Mouse (Mus musculus): ENCODE results near the gene Sh3bgrl2. TPM values are rescaled to one million over a fixed set of nuclear protein-coding genes. Genes with fewer than 3 reads are reported as not detected.

Sh3bgrl2 gene
- polyA plus RNA-seq, 1 experiment from 2014 or later, result 27.4 TPM

DNA sequence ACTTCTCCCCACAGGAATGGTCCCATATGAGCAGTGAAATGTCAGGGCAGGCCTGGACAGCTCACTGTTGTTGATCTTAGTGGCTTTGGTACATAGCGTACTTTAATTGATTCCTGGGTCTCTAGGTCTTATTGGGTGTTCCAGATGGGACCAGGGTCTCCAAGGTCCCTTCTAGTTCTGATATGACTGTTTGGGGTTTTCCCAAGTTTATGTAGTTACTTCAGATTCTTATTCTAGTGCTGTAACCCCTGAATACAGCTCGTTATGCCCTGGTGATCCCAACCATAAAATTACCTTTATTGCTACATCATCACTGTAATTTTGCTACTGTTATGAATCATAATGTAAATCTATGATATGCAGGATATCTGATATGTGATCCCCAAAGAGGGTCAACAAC is 98.1 kb downstream of the Sh3bgrl2 start:
- Histone ChIP-seq H3K27ac (no peak overlapping the region), H3K9me3 (no peaks in the 10 kb centered on the region), H3K27me3 (replicated peaks) (no peaks in the 10 kb centered on the region), H3K4me2 (no peak overlapping the region), H3K36me3 (no peaks in the 10 kb centered on the region), H3K9ac (no peak overlapping the region), H3K4me3 (replicated peaks) (no peak overlapping the region), H3K4me1 (no peaks in the 10 kb centered on the region)
- ATAC-seq (ENCODE audit: insufficient read depth, low FRiP score, low read depth), result no peak
- 87% methylated on average over 2 of the region's 2 CpGs for WGBS

DNA sequence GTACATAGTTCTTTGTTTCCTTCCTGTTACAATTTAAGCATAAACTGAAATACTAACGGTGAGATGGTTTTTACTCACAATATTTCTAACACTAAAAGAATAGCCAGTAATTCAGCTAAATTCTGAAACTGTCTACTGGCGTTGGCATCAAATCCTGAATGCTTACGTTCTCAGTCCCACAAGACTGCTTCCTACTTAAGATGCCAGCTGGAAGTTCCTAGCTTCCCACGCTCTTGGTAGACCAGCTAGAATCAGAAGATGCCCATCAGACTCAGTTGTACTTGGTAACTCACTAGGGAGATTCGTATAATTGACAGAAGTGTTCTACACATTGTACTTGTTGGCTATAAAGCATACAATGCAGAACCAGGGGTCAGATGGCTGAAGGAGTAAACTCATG is 98.6 kb downstream of the Sh3bgrl2 start:
- no peak for ATAC-seq (ENCODE audit: insufficient read depth, low FRiP score, low read depth)
- Histone ChIP-seq H3K4me1 (no peaks in the 10 kb centered on the region), H3K27ac (no peak overlapping the region), H3K4me3 (replicated peaks) (no peak overlapping the region), H3K27me3 (replicated peaks) (no peaks in the 10 kb centered on the region), H3K4me2 (no peak overlapping the region), H3K9me3 (no peaks in the 10 kb centered on the region), H3K9ac (no peak overlapping the region), H3K36me3 (no peaks in the 10 kb centered on the region)
- 89% methylated on average over 5 of the region's 5 CpGs for WGBS

GRCm38 (mm10) chr9:83647919-83648705 is 100.0 kb downstream of the Sh3bgrl2 start:
- Histone ChIP-seq H3K4me3 (replicated peaks) (no peak overlapping the region), H3K36me3 (no peaks in the 10 kb centered on the region), H3K27ac (no peak overlapping the region), H3K27me3 (replicated peaks) (no peaks in the 10 kb centered on the region), H3K4me1 (no peaks in the 10 kb centered on the region), H3K9ac (no peak overlapping the region), H3K4me2 (no peak overlapping the region), H3K9me3 (no peaks in the 10 kb centered on the region)
- WGBS, result 19% methylated on average over 7 of the region's 7 CpGs
- ATAC-seq (ENCODE audit: insufficient read depth, low FRiP score, low read depth), result no peak

DNA sequence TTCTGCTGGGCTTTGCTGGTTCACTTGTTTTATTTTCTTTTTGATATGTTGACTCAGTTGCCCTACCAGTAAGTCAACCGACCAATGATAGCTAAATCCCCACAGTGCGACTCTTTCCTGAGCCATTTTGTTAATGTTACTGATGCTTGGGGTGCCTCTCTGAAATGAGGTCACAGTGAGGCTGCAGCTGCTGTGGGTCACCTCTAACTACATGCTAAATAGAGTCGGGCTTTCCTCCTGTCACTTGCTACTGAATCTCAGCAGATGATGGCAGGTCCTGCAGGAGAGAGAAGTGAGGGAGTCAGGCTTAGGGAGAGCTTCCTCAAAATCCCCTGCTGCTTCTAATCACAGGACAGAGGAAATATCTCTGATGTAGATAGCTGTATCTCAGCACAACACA is 100.6 kb downstream of the Sh3bgrl2 start:
- 35% methylated on average over 3 of the region's 3 CpGs for whole genome bisulfite sequencing
- no peak for ATAC-seq (ENCODE audit: insufficient read depth, low FRiP score, low read depth)

GRCm38 (mm10) chr9:83652015-83652414 is 103.9 kb downstream of the Sh3bgrl2 start:
- WGBS, result 77% methylated on average over 13 of the region's 13 CpGs
- Histone ChIP-seq H3K4me1 (no peaks in the 10 kb centered on the region), H3K4me3 (replicated peaks) (no peak overlapping the region)

More for the DNA sequence above, 100.6 kb downstream of the Sh3bgrl2 start:
- H3K4me3 ChIP-seq (replicated peaks), result no peak overlapping the region
- no peaks in the 10 kb centered on the region for H3K27me3 ChIP-seq (replicated peaks)
- no peaks in the 10 kb centered on the region for H3K36me3 ChIP-seq
- no peaks in the 10 kb centered on the region for H3K9me3 ChIP-seq
- no peaks in the 10 kb centered on the region for H3K4me1 ChIP-seq
- H3K4me2 ChIP-seq, result no peak overlapping the region
- H3K27ac ChIP-seq, result no peak overlapping the region
- H3K9ac ChIP-seq, result no peak overlapping the region

GRCm38 (mm10) chr9:83652590-83653172 is 104.6 kb downstream of the Sh3bgrl2 start:
- WGBS, result 38% methylated on average over 15 of the region's 15 CpGs

More at GRCm38 (mm10) chr9:83652015-83652414, 103.9 kb downstream of the Sh3bgrl2 start:
- H3K27ac ChIP-seq, result no peak overlapping the region
- no peak for ATAC-seq (ENCODE audit: insufficient read depth, low FRiP score, low read depth)
- H3K36me3 ChIP-seq, result no peaks in the 10 kb centered on the region
- H3K9me3 ChIP-seq, result no peaks in the 10 kb centered on the region
- H3K4me2 ChIP-seq, result no peak overlapping the region
- no peaks in the 10 kb centered on the region for H3K27me3 ChIP-seq (replicated peaks)
- no peak overlapping the region for H3K9ac ChIP-seq

DNA sequence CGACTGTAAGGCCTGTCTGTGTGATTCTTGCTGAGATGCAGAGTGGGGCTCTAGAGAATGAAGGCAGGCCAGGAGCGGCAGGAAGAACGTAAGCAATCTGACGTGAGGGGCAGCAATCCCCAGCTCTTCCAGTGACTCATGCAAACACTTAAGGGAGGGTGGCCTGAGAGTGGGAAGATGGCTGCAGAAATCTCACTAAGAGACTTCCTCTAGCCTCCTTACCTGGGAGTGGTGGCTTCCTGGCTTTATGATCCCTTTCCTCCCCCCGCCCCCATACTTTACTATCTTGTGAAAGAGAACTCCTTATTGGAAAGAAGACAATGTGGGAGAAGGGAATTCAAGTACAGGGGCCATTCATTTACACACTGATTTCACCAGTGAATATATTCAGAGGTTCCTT is 106.5 kb downstream of the Sh3bgrl2 start:
- Histone ChIP-seq H3K36me3 (no peaks in the 10 kb centered on the region), H3K27ac (no peak overlapping the region), H3K9ac (no peak overlapping the region), H3K4me1 (no peaks in the 10 kb centered on the region), H3K4me3 (replicated peaks) (no peak overlapping the region), H3K27me3 (replicated peaks) (no peaks in the 10 kb centered on the region), H3K4me2 (no peak overlapping the region), H3K9me3 (no peaks in the 10 kb centered on the region)
- WGBS, result 53% methylated on average over 5 of the region's 5 CpGs
- no peak for ATAC-seq (ENCODE audit: insufficient read depth, low FRiP score, low read depth)

More at GRCm38 (mm10) chr9:83652590-83653172, 104.6 kb downstream of the Sh3bgrl2 start:
- no peaks in the 10 kb centered on the region for H3K27me3 ChIP-seq (replicated peaks)
- H3K4me2 ChIP-seq, result no peak overlapping the region
- H3K4me1 ChIP-seq, result no peaks in the 10 kb centered on the region
- H3K4me3 ChIP-seq (replicated peaks), result no peak overlapping the region
- no peak for ATAC-seq (ENCODE audit: insufficient read depth, low FRiP score, low read depth)
- no peak overlapping the region for H3K9ac ChIP-seq
- no peaks in the 10 kb centered on the region for H3K36me3 ChIP-seq
- no peaks in the 10 kb centered on the region for H3K9me3 ChIP-seq
- no peak overlapping the region for H3K27ac ChIP-seq

GRCm38 (mm10) chr9:83656960-83657651 is 109.0 kb downstream of the Sh3bgrl2 start:
- no peaks in the 10 kb centered on the region for H3K9me3 ChIP-seq
- H3K27ac ChIP-seq, result 0 out of 2 replicates have a peak overlapping the region, but pooled peaks have one; percentile 37
- H3K4me2 ChIP-seq, result 0 out of 2 replicates have a peak overlapping the region, but pooled peaks have one; percentile 12
- 12% methylated on average over 8 of the region's 8 CpGs for WGBS
- H3K4me3 ChIP-seq (replicated peaks), result no peak overlapping the region
- no peak overlapping the region for H3K9ac ChIP-seq
- no peaks in the 10 kb centered on the region for H3K27me3 ChIP-seq (replicated peaks)
- H3K4me1 ChIP-seq, result no peaks in the 10 kb centered on the region
- no peak for ATAC-seq (ENCODE audit: insufficient read depth, low FRiP score, low read depth)
- no peaks in the 10 kb centered on the region for H3K36me3 ChIP-seq

- H3K4me1 ChIP-seq, result no peaks in the 10 kb centered on the region
- H3K9me3 ChIP-seq, result no peaks in the 10 kb centered on the region
- 34% methylated on average over 6 of the region's 6 CpGs for WGBS
- H3K36me3 ChIP-seq, result no peaks in the 10 kb centered on the region
- no peak for ATAC-seq (ENCODE audit: insufficient read depth, low FRiP score, low read depth)
- no peaks in the 10 kb centered on the region for H3K27me3 ChIP-seq (replicated peaks)
- 0 out of 2 replicates have a peak overlapping the region, but pooled peaks have one; percentile 12 for H3K4me2 ChIP-seq
- H3K9ac ChIP-seq, result no peak overlapping the region
- H3K4me3 ChIP-seq (replicated peaks), result no peak overlapping the region
- H3K27ac ChIP-seq, result no peak overlapping the region
These were observed 109.5 kb downstream of the Sh3bgrl2 start for GRCm38 (mm10) chr9:83657652-83658002.

- H3K9me3 ChIP-seq, result no peaks in the 10 kb centered on the region
- no peaks in the 10 kb centered on the region for H3K4me1 ChIP-seq
- H3K36me3 ChIP-seq, result no peaks in the 10 kb centered on the region
- no peaks in the 10 kb centered on the region for H3K27me3 ChIP-seq (replicated peaks)
- WGBS, result 80% methylated on average over 2 of the region's 2 CpGs
- no peak overlapping the region for H3K4me3 ChIP-seq (replicated peaks)
- H3K27ac ChIP-seq, result no peak overlapping the region
- no peak for ATAC-seq (ENCODE audit: insufficient read depth, low FRiP score, low read depth)
- no peak overlapping the region for H3K4me2 ChIP-seq
- no peak overlapping the region for H3K9ac ChIP-seq
These were observed 111.0 kb downstream of the Sh3bgrl2 start for GRCm38 (mm10) chr9:83659081-83659480.

GRCm38 (mm10) chr9:83661811-83662210 is 113.7 kb downstream of the Sh3bgrl2 start:
- ATAC-seq (ENCODE audit: insufficient read depth, low FRiP score, low read depth), result no peak
- Histone ChIP-seq H3K9me3 (no peaks in the 10 kb centered on the region), H3K4me2 (no peak overlapping the region), H3K4me3 (replicated peaks) (no peak overlapping the region), H3K27me3 (replicated peaks) (no peaks in the 10 kb centered on the region), H3K27ac (no peak overlapping the region), H3K36me3 (no peaks in the 10 kb centered on the region), H3K9ac (no peak overlapping the region), H3K4me1 (no peaks in the 10 kb centered on the region)
- 57% methylated on average over 5 of the region's 5 CpGs for WGBS
